Mouse (Mus musculus): Measurements from ENCODE around the gene 9130213A22Rik.

9130213A22Rik gene

GRCm38 (mm10) chr11:69073065-69073888 lies 49.1 kb downstream of the 9130213A22Rik start:
- peak; percentile 89 for DNase-seq

GRCm38 (mm10) chr11:69072666-69073064 lies 49.7 kb downstream of the 9130213A22Rik start:
- DNase-seq: no peak

- DNase-seq: no peak
Measured at GRCm38 (mm10) chr11:69072234-69072633, 50.2 kb downstream of the 9130213A22Rik start.

GRCm38 (mm10) chr11:69071262-69071661 lies 51.1 kb downstream of the 9130213A22Rik start:
- no peak for DNase-seq

GRCm38 (mm10) chr11:69070590-69071222 lies 51.7 kb downstream of the 9130213A22Rik start, which contains the start of gene Tmem107:
TSS of gene Tmem107 (plus strand) at chr11:69070806.
- peak; percentile 93 for DNase-seq

- DNase-seq: no peak
Measured at GRCm38 (mm10) chr11:69070093-69070492, 52.3 kb downstream of the 9130213A22Rik start.
